Mouse (Mus musculus): ENCODE measurements around the gene Itgav.

DNA sequence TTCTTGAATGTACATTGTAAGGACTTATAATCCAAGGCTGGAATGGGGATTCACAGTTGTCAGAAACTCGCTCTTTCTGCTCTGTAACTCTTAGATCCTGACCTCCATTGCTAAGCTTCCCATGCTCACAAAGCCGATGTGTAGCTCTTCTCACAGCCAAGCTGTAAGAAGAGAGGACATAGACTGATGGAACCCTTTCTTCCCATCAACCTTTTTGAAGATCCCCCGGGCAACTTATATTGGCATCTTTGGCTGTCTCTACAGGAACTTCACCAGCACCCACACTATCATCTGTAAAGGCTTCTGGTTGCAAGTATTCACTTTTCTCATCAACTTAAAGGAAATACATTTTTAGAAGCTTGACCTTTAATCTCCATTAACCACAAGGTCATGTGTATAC, 2.6 kb upstream of the Itgav start:
- TF ChIP-seq CTCF (IDR thresholded peaks at IDR 0.05; ENCODE audit: insufficient read depth, low read depth, low read length) = no peak
- TF ChIP-seq POLR2A (IDR thresholded peaks at IDR 0.05; ENCODE audit: insufficient read depth, low read depth, low read length) = no peak

All from olfactory bulb, adult 2 months (tissue).